Mouse (Mus musculus) brain, adult 2 months (tissue): ENCODE data around the gene Hprt.
A peak's percentile ranks its signal among the peaks of the same experiment; 100 is the strongest.
"Not testable (repeated sequence)": the region's sequence is repeated elsewhere in the genome, so short reads cannot be mapped to it uniquely, and the experiment has no call there.

Experiments
- DNase-seq: peaks from one replicate; pipeline ENCODE4 v3.0.0; 2011; ENCODE audit warnings: low read depth, low spot score

The Hprt gene

DNA sequence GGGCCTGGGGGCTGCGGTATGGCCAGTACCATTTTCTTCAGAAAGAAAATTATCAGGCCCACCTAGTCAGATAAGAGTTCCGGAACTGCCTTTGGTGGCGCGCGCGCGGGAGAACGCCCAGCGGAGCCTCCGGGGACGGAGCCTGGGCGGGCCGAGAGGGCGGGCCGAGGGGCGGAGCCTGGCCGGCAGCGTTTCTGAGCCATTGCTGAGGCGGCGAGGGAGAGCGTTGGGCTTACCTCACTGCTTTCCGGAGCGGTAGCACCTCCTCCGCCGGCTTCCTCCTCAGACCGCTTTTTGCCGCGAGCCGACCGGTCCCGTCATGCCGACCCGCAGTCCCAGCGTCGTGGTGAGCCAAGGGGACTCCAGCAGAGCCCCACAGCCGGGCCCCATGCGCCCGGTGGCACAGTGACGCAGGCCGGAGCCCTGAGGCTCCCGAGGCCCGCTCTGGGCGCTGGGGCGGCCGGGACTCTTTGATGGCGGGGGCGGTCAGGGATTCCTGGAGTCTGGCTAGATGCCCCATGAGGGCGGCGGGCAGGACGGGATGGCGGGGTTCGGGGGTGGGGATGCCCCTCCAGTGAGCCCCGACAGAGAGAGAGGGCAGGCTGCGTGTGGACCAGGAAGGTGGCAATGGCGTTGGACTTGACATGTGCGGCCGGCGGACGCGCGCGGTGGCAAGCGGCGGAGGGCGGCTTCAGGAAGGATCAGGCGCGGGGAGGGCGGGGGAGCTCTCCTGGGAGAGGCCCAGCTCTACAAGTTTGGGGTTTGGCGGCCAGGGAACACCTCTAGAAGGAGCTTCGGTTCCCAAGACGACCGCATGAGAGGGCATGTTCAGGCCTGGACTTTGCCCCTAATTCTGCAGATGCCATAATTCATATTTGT is at the start of gene Hprt:
Hprt (plus strand) TSS at position 233 of the 879 bp plus-strand sequence.
- DNase-seq = peak; percentile 93

GRCm38 (mm10) chrX:52945509-52945908 is 42.4 kb upstream of the Hprt start:
- no peak for DNase-seq

GRCm38 (mm10) chrX:52949713-52950112 is 38.2 kb upstream of the Hprt start:
- DNase-seq = peak; percentile 29

DNA sequence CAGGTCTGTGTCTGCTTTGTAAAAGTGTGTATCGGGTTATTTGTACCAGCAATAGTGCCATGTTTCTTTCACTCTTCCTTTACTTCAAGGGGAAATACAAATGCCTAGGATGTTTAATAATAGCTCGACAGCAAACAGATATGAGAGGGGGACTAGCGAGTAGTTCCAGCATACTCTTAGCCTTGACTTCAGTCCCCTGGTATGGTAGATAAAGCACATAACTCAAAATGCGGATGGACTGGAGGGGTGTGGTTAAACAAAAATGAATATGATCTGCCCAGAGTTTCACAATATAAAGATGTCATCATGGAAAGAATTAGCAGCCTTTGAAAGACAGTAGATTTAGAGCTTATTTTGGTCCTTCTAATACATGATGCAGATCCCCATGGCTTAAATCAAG is 31.0 kb upstream of the Hprt start:
- DNase-seq = no peak

DNA sequence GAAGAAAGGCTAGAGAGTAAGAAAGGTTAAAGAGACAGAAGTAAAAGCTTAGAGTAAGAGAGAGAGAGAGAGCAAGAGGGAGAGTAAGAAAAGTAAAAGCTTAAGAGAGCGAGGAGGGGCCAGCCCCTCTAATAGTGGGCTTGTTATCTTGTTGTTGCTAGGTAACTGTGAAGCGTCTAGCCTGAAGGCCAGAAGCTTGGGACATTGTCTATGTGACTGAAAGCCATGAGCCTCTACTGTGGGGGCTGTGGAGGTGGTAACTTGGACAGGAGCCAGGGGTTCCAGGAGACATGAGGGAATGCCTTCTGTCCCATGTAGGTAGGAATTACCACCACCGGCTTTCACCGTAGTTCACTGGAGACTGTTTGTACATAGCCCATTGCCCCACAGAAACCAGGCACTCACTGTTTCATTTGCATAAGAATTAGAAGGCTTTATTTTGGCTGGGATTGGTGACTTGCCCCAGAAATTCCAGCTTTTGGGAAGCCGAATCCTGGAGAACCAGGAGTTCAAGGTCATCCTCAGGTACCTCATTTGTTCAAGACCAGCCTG is 26.3 kb upstream of the Hprt start:
- no peak for DNase-seq

- no peak for DNase-seq
Observed at GRCm38 (mm10) chrX:52965149-52965548, 22.8 kb upstream of the Hprt start.

- DNase-seq = peak; percentile 20
Observed at GRCm38 (mm10) chrX:52971211-52972006, 16.5 kb upstream of the Hprt start.

DNA sequence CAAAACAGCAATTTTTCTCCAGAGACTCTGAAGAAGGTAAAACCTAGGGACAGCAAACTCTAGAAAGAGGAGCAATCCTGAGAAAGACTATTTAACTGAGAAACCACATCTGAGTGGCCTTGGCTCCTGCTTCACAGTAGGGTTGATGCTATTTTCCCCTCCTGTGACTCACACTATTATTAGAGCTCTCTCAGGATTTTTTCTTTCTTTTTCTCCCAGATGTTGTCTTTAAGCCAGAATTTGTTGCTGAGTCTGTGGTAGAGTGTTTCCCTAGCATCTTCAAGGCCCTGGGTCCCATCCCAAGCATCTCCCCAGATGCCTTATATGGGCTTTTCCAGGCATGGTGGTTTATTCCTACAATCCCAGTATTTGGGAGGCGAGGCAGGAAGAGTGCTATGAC is 15.8 kb upstream of the Hprt start:
- DNase-seq = peak; percentile 19

DNA sequence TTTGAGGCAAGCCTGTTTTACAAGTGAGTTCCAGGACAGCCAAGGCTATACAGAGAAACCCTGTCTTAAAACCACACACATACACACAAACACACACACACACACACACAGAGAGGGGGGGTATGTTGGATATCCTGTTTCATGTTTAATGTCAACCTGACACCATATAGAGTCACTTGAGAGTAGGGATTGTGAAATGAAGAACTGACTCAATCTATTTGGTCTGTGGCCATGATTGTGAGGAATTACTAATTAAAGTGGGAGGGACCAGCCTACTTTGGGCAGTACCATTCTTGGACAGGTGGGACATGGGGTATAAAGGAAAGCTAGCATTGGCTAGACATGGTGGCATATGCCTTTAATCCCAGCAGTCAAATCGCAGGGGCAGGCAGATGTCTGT is 15.3 kb upstream of the Hprt start:
- DNase-seq = no peak

DNA sequence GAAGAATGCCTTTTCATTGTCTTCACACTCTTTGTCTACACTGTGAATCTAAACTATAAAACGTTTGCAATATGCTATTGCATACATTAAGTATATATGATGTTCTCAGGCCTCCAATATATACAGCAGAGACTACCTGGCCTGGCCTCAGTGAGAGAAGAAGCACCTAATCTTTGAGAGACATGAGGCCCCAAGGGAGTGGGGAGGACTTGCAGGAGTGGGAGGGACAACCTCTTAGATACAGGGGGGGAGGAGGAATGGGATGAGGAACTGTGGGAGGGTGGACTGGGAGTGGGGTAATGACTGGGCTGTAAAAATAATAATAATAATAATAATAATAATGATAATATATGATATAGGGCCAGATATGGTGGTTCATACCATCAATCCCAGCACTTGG is 9.4 kb upstream of the Hprt start:
- no peak for DNase-seq

DNA sequence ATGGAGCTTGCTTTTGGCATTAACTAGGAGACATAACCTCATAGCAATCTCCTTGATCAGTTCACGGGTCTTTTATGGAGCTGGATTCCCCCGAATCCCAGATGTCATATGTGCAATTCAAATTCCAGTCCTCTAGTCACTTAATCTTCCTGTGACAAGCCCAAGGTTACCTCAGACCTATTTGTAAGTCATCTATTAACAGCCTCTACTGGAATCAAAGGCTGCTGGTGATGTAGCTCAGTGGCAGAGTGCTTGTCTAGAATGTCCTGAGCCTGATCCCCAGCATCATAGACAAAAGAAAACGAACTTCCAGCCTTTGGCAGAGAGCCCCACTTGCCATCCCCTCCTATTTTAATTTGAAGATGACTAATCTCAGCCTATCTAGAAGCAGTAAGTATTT is 6.6 kb upstream of the Hprt start:
- DNase-seq = no peak

GRCm38 (mm10) chrX:52994726-52995125 is 6.8 kb downstream of the Hprt start:
- not testable (repeated sequence) for DNase-seq

DNA sequence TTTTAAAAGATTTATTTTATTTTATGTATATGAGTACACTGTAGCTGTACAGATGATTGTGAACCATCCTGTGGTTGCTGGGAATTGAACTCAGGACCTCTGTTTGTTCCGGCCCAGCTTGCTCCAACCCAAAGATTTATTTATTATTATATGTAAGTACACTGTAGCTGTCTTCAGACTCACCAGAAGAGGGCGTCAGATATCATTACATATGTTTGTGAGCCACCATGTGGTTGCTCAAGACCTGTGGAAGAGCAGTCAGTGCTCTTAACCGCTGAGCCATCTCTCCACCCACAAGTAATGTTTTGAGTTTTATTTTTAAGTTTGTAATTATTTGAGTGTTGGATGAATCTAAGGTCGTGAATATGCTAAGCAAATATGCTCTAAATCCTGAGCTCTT is 16.9 kb downstream of the Hprt start:
- peak; percentile 13 for DNase-seq

GRCm38 (mm10) chrX:53006062-53006461 is 18.1 kb downstream of the Hprt start:
- DNase-seq = peak; percentile 62

DNA sequence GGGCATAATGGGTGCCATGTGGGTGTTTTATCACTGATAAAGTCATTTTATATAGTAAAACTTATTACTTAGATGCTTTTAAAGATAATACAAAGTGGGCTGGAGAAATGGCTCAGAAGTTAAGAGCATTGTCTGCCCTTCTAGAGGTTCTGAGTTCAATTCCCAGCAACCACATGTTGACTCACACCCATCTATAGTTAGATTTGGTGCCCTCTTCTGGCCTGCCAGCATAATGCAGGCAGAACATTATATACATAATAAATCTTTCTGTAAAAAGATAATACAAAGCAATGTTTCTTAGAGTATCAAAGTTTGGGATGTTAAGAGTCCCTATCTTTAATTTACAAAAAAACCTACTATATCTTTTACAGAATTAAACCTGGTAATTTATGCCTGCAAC is 27.6 kb downstream of the Hprt start:
- DNase-seq = no peak

DNA sequence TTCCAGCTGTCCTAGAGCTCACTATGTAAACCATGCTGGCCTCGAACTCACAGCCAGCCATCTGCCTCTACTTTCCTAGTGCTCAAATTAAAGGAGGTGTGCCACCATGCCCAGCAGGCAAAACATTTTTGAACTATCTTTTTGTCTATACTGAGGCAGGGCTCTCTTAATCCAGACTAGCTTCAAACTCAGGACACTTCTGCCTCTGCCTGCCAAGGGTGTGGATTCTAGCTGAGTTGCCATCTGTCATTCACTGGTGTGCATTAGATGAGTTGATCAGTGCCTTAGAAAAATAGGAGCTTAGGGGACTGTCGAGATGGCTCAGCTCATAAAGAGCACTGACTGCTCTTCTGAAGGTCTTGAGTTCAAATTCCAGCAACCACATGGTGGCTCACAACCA is 35.1 kb downstream of the Hprt start:
- peak; percentile 83 for DNase-seq

GRCm38 (mm10) chrX:53024268-53024667 is 36.3 kb downstream of the Hprt start:
- peak; percentile 25 for DNase-seq

DNA sequence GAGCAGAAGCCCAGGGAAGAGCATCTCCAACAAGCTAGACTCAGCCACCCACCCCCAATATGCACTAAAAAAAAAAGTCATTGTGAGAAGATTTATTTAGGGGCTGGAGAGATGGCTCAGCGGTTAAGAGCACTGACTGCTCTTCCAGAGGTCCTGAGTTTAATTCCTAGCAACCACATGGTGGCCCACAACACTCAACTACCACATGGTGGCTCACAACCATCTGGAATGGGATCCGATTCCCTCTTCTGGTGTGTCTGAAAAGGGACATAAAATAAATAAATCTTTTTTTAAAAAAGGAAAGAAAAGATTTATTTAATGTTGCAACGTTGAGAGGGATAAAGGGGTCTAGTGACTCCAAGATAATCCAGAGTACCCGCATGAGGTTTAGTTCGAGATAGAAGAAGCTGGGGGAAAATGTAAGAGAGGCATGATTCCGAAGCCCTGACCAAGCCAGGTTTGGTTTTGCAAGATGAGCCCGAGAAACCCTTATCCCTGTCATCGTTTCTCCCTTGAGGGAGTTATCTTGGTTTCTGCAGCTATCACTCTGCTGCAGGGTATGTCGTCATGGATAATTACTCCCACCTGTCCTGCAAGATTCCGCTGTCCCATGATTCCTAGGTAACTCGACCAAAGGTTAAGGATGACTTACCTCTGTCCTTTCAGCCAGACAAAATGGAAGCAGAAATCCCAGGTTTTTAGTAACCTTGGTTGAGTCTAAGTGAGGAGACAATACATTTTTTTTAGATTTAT is 37.7 kb downstream of the Hprt start:
- peak; percentile 4 for DNase-seq

DNA sequence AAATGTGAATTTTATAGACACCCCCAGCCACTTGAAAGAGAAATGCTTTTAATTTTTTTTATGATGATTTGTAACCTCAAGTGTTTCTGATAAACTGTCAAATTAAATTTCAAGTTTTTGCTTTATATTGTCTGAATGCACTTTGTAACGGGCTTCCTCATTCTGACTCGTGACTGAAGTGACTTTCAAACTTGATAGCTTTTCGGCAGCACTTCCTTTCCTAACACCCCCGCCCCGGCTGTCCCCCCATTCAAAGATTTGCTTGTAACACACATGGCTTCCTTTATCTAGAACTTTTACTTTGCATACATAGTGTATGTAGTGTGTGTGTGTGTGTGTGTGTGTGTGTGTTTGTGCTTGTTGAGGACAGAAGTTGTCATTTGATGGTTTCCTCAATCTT is 41.6 kb downstream of the Hprt start:
- no peak for DNase-seq

- no peak for DNase-seq
Observed at GRCm38 (mm10) chrX:53038194-53038593, 50.3 kb downstream of the Hprt start.

GRCm38 (mm10) chrX:53039651-53040050 is 51.7 kb downstream of the Hprt start:
- no peak for DNase-seq

- no peak for DNase-seq
Observed at GRCm38 (mm10) chrX:53040138-53040537, 52.2 kb downstream of the Hprt start.
